Mouse (Mus musculus) stomach, postnatal 0 days (tissue): Measurements from ENCODE around the gene Fam149a.
"Not testable (repeated sequence)": the region's sequence is repeated elsewhere in the genome, so short reads cannot be mapped to it uniquely, and the experiment has no call there.

Experiments
- CTCF ChIP-seq: IDR thresholded peaks from 2 replicates; pipeline ENCODE4 v1.5.1; 2016; ENCODE audit warnings: antibody characterized with exemption, low read depth, mild to moderate bottlenecking, moderate library complexity
- EP300 ChIP-seq: optimal IDR thresholded peaks from 2 replicates; pipeline ENCODE3; 2016; ENCODE audit warnings: antibody characterized with exemption

DNA sequence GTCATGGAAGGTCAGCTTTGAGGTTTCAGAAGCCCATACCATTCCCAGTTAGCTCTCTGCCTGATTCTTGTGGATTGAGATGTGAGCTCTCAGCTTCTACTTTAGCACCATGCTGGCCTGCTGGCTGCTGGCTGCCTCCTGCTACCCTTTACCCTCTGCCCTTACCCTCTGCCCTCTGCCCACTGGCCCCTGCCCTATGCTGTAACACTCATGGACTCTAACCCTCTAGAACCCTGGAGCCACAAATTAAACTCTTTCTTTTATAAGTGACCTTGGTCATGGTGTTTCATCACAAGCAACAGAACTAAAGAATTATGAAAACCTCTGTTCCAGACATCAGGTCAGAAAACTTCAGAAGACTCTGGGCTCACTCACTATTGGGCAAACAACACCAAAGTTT, 55.0 kb downstream of the Fam149a start:
- not testable (repeated sequence) for TF ChIP-seq EP300, CTCF
